Mouse (Mus musculus) embryo, embryonic 10 days (tissue): ENCODE results near the gene Entpd7.

Source experiments
- DNase-seq: peaks from one replicate; pipeline ENCODE4 v3.0.0-alpha.2; 2015; ENCODE audit warnings: low spot score

Gene Entpd7

GRCm38 (mm10) chr19:43674730-43675524 lies 14.5 kb upstream of the Entpd7 start, which contains the start of gene Slc25a28:
TSS of gene Slc25a28 (minus strand) at chr19:43674881.
- peak; percentile 100 for DNase-seq

GRCm38 (mm10) chr19:43675525-43676400 lies 13.7 kb upstream of the Entpd7 start:
- DNase-seq: no peak

GRCm38 (mm10) chr19:43678467-43679003 lies 10.9 kb upstream of the Entpd7 start:
- DNase-seq: no peak

- DNase-seq: no peak
Observed at GRCm38 (mm10) chr19:43679474-43679981, 9.9 kb upstream of the Entpd7 start.

- DNase-seq: no peak
Observed at GRCm38 (mm10) chr19:43681541-43681940, 7.9 kb upstream of the Entpd7 start.

- DNase-seq: no peak
Observed at GRCm38 (mm10) chr19:43692815-43693214, 3.3 kb downstream of the Entpd7 start.

GRCm38 (mm10) chr19:43695514-43695964 lies 6.1 kb downstream of the Entpd7 start:
- DNase-seq: peak; percentile 15

GRCm38 (mm10) chr19:43697666-43698370 lies 8.3 kb downstream of the Entpd7 start:
- DNase-seq: no peak

GRCm38 (mm10) chr19:43699021-43699762 lies 9.7 kb downstream of the Entpd7 start:
- no peak for DNase-seq

- DNase-seq: no peak
Observed at GRCm38 (mm10) chr19:43699763-43700155, 10.3 kb downstream of the Entpd7 start.

- DNase-seq: no peak
Observed at GRCm38 (mm10) chr19:43704211-43704610, 14.7 kb downstream of the Entpd7 start.

GRCm38 (mm10) chr19:43704787-43705497 lies 15.5 kb downstream of the Entpd7 start:
- no peak for DNase-seq

- no peak for DNase-seq
Observed at GRCm38 (mm10) chr19:43708206-43708605, 18.7 kb downstream of the Entpd7 start.

GRCm38 (mm10) chr19:43709317-43709716 lies 19.8 kb downstream of the Entpd7 start:
- DNase-seq: no peak

GRCm38 (mm10) chr19:43711159-43711916 lies 21.9 kb downstream of the Entpd7 start:
- no peak for DNase-seq

- DNase-seq: no peak
Observed at GRCm38 (mm10) chr19:43711971-43712370, 22.5 kb downstream of the Entpd7 start.

- DNase-seq: no peak
Observed at GRCm38 (mm10) chr19:43720061-43720460, 30.6 kb downstream of the Entpd7 start.

GRCm38 (mm10) chr19:43722891-43723290 lies 33.4 kb downstream of the Entpd7 start:
- DNase-seq: no peak

GRCm38 (mm10) chr19:43723501-43723900 lies 34.0 kb downstream of the Entpd7 start:
- no peak for DNase-seq

- no peak for DNase-seq
Observed at GRCm38 (mm10) chr19:43724194-43724593, 34.7 kb downstream of the Entpd7 start.
